ENCODE assay signal across 12 mouse cellular contexts in genomic region chr3:41588495-41588894, GRCm38 (mm10).
"Had no signal": no experiment of that assay in that cellular context is flagged by ENCODE, and none has a peak within 500 bp of the region (broad histone marks: within the 10 kb centered on the region; RNA-seq: fewer than 3 reads in every experiment).

No protein-coding gene starts in this region.

- H3K4me3 ChIP-seq: layer of hippocampus, adult 2 months; limb, embryonic 13.5 days; liver, embryonic 12.5 days; midbrain, embryonic 10.5 days; neural tube, embryonic 12.5 days had no signal

- H3K9me3 ChIP-seq: limb, embryonic 13.5 days; liver, embryonic 12.5 days; midbrain, embryonic 10.5 days; neural tube, embryonic 12.5 days had no signal

- H3K27me3 ChIP-seq: liver, embryonic 12.5 days; neural tube, embryonic 12.5 days had no signal

- H3K4me2 ChIP-seq: liver, embryonic 12.5 days; lung, embryonic 14.5 days; neural tube, embryonic 12.5 days had no signal

- ATAC-seq: liver, embryonic 12.5 days had no signal

- DNase-seq: kidney, postnatal 36 days; lung, postnatal 10 days; lung, postnatal 4 days; spleen, adult 18-20 months; thymus, adult 18-20 months; thymus, postnatal 14 days had no signal

- H3K4me1 ChIP-seq: midbrain, embryonic 10.5 days had no signal

- H3K27ac ChIP-seq: layer of hippocampus, adult 2 months; limb, embryonic 13.5 days; liver, embryonic 12.5 days; midbrain, embryonic 10.5 days; neural tube, embryonic 12.5 days had no signal

- H3K9ac ChIP-seq: limb, embryonic 13.5 days; liver, embryonic 12.5 days; lung, embryonic 14.5 days; neural tube, embryonic 12.5 days had no signal
